Mouse (Mus musculus): ENCODE data around the gene Crebzf.

The Crebzf gene

GRCm38 (mm10) chr7:90442518-90443080, at the start of gene Crebzf:
Gene Crebzf (plus strand): TSS chr7:90442729.
- DNase-seq (ENCODE audit: low spot score): peak; percentile 76

GRCm38 (mm10) chr7:90395073-90395472, 47.5 kb upstream of the Crebzf start:
- no peak for DNase-seq (ENCODE audit: low spot score)

GRCm38 (mm10) chr7:90395928-90396327, 46.6 kb upstream of the Crebzf start:
- DNase-seq (ENCODE audit: low spot score): no peak

GRCm38 (mm10) chr7:90409934-90410333, 32.6 kb upstream of the Crebzf start:
- DNase-seq (ENCODE audit: low spot score): peak; percentile 18

GRCm38 (mm10) chr7:90426020-90427001, 16.2 kb upstream of the Crebzf start, which contains the start of gene Ccdc89:
Gene Ccdc89 (plus strand): TSS chr7:90426577.
- peak; percentile 36 for DNase-seq (ENCODE audit: low spot score)

GRCm38 (mm10) chr7:90427006-90427405, 15.5 kb upstream of the Crebzf start:
- DNase-seq (ENCODE audit: low spot score): no peak

GRCm38 (mm10) chr7:90432221-90432620, 10.3 kb upstream of the Crebzf start:
- DNase-seq (ENCODE audit: low spot score): no peak

- DNase-seq (ENCODE audit: low spot score): no peak
Observed at GRCm38 (mm10) chr7:90440044-90440443, 2.5 kb upstream of the Crebzf start.

- DNase-seq (ENCODE audit: low spot score): no peak
Observed at GRCm38 (mm10) chr7:90442070-90442469, 459 bp upstream of the Crebzf start.

GRCm38 (mm10) chr7:90443101-90444091, 867 bp downstream of the Crebzf start:
- peak; percentile 50 for DNase-seq (ENCODE audit: low spot score)

- DNase-seq (ENCODE audit: low spot score): no peak
Observed at GRCm38 (mm10) chr7:90444206-90444605, 1.7 kb downstream of the Crebzf start.

- DNase-seq (ENCODE audit: low spot score): no peak
Observed at GRCm38 (mm10) chr7:90456149-90456844, 13.8 kb downstream of the Crebzf start.

GRCm38 (mm10) chr7:90456845-90457468, 14.4 kb downstream of the Crebzf start, which contains the start of gene Tmem126a:
Gene Tmem126a (minus strand): TSS chr7:90457229.
- DNase-seq (ENCODE audit: low spot score): peak; percentile 59

- DNase-seq (ENCODE audit: low spot score): no peak
Observed at GRCm38 (mm10) chr7:90457517-90457916, 15.0 kb downstream of the Crebzf start.

- DNase-seq (ENCODE audit: low spot score): no peak
Observed at GRCm38 (mm10) chr7:90460330-90460729, 17.8 kb downstream of the Crebzf start.

- no peak for DNase-seq (ENCODE audit: low spot score)
Observed at GRCm38 (mm10) chr7:90460930-90461329, 18.4 kb downstream of the Crebzf start.

- no peak for DNase-seq (ENCODE audit: low spot score)
Observed at GRCm38 (mm10) chr7:90461441-90461840, 18.9 kb downstream of the Crebzf start.

GRCm38 (mm10) chr7:90473511-90473910, 31.0 kb downstream of the Crebzf start:
- no peak for DNase-seq (ENCODE audit: low spot score)

GRCm38 (mm10) chr7:90475793-90476312, 33.3 kb downstream of the Crebzf start, which contains the start of gene Tmem126b:
Gene Tmem126b (minus strand): TSS chr7:90476001.
- peak; percentile 97 for DNase-seq (ENCODE audit: low spot score)

Data from ovary, postnatal 10 days (tissue).